Mouse (Mus musculus) skeletal muscle tissue, postnatal 0 days (tissue): Measurements from ENCODE around the gene Dnaic1. TPM values are rescaled to one million over a fixed set of nuclear protein-coding genes. Genes with fewer than 3 reads are reported as not detected.

Source experiments
- polyA plus RNA-seq: library from polyadenylated mRNA; unstranded; fragments of >200 nt; fragmentation: Nextera tagmentation; extraction: Ambion mirVana; gene quantifications from 2 replicates; pipeline ENCODE4 v1.2.1, GENCODE M21; 2015

The Dnaic1 gene
- polyA plus RNA-seq, result 11.0 and 17.3 TPM in 2 replicates

DNA sequence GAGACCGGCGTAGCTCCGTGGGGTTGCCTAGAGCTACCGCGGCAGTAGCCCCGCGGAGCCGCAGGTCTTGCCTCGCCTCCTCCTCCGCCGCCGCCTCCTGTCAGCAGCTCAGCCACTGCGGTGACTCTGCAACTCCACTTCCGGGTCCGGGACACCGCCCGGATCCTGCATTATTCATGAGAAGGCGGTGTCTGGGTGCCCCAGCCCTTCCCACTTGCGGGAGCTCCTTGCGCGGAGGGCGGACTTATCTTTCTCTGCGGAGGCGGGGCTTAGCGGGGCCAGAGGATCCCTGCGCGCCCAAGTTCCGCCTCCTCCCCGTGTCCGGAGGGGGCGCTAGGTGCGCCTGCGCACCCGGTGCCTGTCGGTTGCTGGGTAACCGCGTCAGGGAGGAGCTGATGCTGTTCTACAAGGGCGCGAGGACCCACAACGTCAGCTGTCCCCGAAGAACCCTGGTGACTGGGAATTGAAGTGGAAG is at the start of gene Dnaic1, which contains the start of gene Fam219a:
Gene Dnaic1, plus strand, starts transcription at position 365 of the 475 bp plus-strand sequence.
Gene Fam219a, minus strand, starts transcription at position 128 of the 475 bp plus-strand sequence.

DNA sequence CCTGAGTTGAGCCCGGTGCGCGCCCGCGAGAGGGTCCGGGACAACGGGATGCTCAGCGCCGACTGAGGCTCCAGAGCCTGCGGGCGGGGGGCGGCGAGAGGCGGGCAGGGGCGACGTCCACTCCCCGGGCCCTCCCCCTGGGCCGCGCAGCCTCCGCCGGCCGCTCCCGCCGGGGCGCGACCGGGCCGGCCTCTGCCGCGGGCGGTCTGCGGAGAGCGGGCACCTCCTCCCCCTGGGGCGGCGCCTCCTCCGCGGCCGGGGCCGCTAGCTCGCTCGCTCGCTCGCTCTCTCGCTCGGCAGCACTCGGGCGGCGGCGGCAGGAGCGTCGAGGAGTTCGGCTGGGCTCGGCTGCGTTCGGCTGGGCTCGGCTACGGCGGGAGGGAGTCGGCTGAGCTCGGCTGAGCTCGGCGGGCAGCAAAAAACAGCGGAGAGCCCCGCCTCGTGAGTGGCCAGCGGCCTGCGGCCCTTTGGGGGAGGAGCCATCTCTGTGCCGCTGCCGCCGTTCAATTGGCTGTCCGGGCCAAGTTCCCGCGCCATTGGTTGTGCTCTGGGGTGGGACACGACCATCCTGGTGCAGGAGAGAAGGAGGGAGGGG is 70.4 kb downstream of the Dnaic1 start, which contains the start of gene Enho:
Gene Enho, minus strand, starts transcription at position 412 of the 595 bp plus-strand sequence.

Other genes starting within 250 kb of the Dnaic1 start
- gene Ubap1, start 220.8 kb upstream of the Dnaic1 start, polyA plus RNA-seq, result 36.6 and 42.9 TPM in 2 replicates
- 1.9 and 2.5 TPM in 2 replicates for gene Kif24, start 104.9 kb upstream of the Dnaic1 start, polyA plus RNA-seq
- 45.8 and 49.9 TPM in 2 replicates for gene Nudt2, start 104.6 kb upstream of the Dnaic1 start, polyA plus RNA-seq
- gene AI464131, start 66.7 kb upstream of the Dnaic1 start, polyA plus RNA-seq, result 34.0 and 35.5 TPM in 2 replicates
- 0.22 and 0.44 TPM in 2 replicates for gene 1110017D15Rik, start 52.4 kb upstream of the Dnaic1 start, polyA plus RNA-seq
- 4.0 and 5.8 TPM in 2 replicates for gene Fam219a, start 237 bp upstream of the Dnaic1 start, polyA plus RNA-seq
- gene Enho, start 70.5 kb downstream of the Dnaic1 start, polyA plus RNA-seq, result 56.7 and 60.0 TPM in 2 replicates
- 5.4 and 5.6 TPM in 2 replicates for gene Cntfr, start 127.3 kb downstream of the Dnaic1 start, polyA plus RNA-seq
- gene Il11ra1, start 130.2 kb downstream of the Dnaic1 start, polyA plus RNA-seq, result 143 and 149 TPM in 2 replicates
- gene Rpp25l, start 143.8 kb downstream of the Dnaic1 start, polyA plus RNA-seq, result 49.8 and 50.6 TPM in 2 replicates
- 93.2 and 97.2 TPM in 2 replicates for gene Dctn3, start 153.4 kb downstream of the Dnaic1 start, polyA plus RNA-seq
- gene Arid3c, start 161.4 kb downstream of the Dnaic1 start, polyA plus RNA-seq, result not detected in 2 replicates
- 40.2 and 41.9 TPM in 2 replicates for gene Galt, start 185.5 kb downstream of the Dnaic1 start, polyA plus RNA-seq
- 26.1 and 37.6 TPM in 2 replicates for gene Sigmar1, start 186.4 kb downstream of the Dnaic1 start, polyA plus RNA-seq
- gene Ccl27a, start 204.5 kb downstream of the Dnaic1 start, polyA plus RNA-seq, result 39.9 and 40.7 TPM in 2 replicates